Mouse (Mus musculus) intestine, embryonic 14.5 days (tissue): ENCODE data around the gene Alpl. TPM values are rescaled to one million over a fixed set of nuclear protein-coding genes. Genes with fewer than 3 reads are reported as not detected.

Source experiments
- ATAC-seq: fragments of 200-750 bp; cut with Nextera tagmentation; replicated peaks from 2 replicates; pipeline ENCODE4 v1.8.0; 2017; ENCODE audit warnings: low read depth, moderate number of reproducible peaks, moderate TSS enrichment, moderate library complexity; ENCODE audit not compliant: low FRiP score, low TSS enrichment
- DNase-seq: peaks from one replicate; pipeline ENCODE4 v3.0.0-alpha.2; 2018; ENCODE audit warnings: low spot score
- H3K27ac ChIP-seq: fragments of 300-500 bp; sonication (generic); 2 replicates; pipeline ENCODE4 v1.5.1; 2014; ENCODE audit warnings: low read depth, mild to moderate bottlenecking, control low read depth
- H3K27me3 ChIP-seq: fragments of 300-500 bp; sonication (generic); replicated peaks from 2 replicates; pipeline ENCODE4 v1.6.1; 2014; ENCODE audit warnings: low read length, control low read depth; ENCODE audit not compliant: control insufficient read depth, insufficient read depth
- H3K36me3 ChIP-seq: fragments of 300-500 bp; sonication (generic); 2 replicates; pipeline ENCODE4 v1.6.1; 2014; ENCODE audit warnings: low read length, control low read depth; ENCODE audit not compliant: control insufficient read depth, insufficient read depth
- H3K4me1 ChIP-seq: fragments of 300-500 bp; sonication (generic); replicated peaks from 2 replicates; pipeline ENCODE4 v1.6.1; 2014; ENCODE audit warnings: low read length, control low read depth, mixed read lengths; ENCODE audit not compliant: control insufficient read depth, insufficient read depth
- H3K4me2 ChIP-seq: fragments of 300-500 bp; sonication (generic); 2 replicates; pipeline ENCODE4 v1.6.1; 2014; ENCODE audit warnings: low read length
- H3K4me3 ChIP-seq: fragments of 300-500 bp; sonication (generic); 2 replicates; pipeline ENCODE4 v1.5.1; 2014; ENCODE audit warnings: low read depth, low read length, control low read depth, mixed read lengths
- H3K9ac ChIP-seq: fragments of 300-500 bp; sonication (generic); 2 replicates; pipeline ENCODE4 v1.6.1; 2014; ENCODE audit warnings: mild to moderate bottlenecking, low read length
- H3K9me3 ChIP-seq: fragments of 300-500 bp; sonication (generic); 2 replicates; pipeline ENCODE4 v1.6.1; 2016; ENCODE audit warnings: low read length, control low read depth; ENCODE audit not compliant: control insufficient read depth
- WGBS: fragments of 180-500 bp; shearing (Covaris S2); extraction: QIAGEN DNeasy Blood & Tissue Kit; methylation state at CpG from one replicate; pipeline ENCODE4 v1.1.7; 2014; 5-methylcytosine and 5-hydroxymethylcytosine counted together
- polyA plus RNA-seq: library from polyadenylated mRNA; unstranded; fragments of >200 nt; fragmentation: Nextera tagmentation; extraction: Ambion mirVana; gene quantifications from 2 replicates; pipeline ENCODE4 v1.2.1, GENCODE M21; 2014

The Alpl gene
- polyA plus RNA-seq, 1 experiment from 2014 or later: 7.0 TPM

DNA sequence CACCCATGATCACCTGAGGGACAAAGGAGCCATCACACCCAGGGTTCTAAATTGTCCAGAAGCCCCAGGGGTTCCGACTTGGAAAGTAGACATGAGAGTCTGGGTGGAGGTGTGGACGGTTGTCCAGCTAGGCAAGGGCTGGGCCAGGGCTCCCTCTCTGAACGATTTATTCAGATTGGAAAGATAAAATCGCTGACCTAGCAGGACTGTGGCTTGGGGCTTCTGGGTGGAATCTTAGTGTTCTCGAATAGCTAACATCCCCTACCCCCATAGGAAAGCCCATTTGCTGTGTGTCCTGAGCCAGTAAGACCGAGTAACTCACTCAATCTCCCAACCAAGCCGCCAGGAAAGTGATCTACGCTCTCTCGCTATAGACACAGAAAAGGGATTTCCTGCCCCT is 46.5 kb downstream of the Alpl start:
- Histone ChIP-seq H3K36me3 (no peaks in the 10 kb centered on the region), H3K4me3 (no peak overlapping the region)
- 70% methylated on average over 9 of the region's 9 CpGs for WGBS

DNA sequence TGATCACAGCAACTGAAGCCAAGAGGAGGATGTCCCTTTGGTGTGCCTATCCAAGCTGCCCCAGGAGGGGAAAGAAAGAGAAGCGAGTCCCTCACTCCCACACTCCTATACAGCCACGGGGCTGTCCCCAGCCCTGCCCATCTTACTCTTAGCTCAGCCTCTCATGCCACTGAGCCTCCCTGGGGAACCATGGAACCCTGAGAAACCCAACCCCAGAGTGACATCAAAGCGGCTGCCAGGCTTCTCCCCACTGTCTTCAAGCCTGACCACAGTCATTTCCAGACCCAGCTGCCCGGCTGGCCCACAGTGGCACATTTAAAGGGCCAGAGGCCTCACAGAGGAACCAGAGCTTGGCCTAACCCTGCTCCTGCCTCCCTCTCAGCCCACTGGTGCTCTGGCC is 47.5 kb downstream of the Alpl start:
- H3K9me3 ChIP-seq: no peaks in the 10 kb centered on the region
- no peak for ATAC-seq
- H3K9ac ChIP-seq: no peak overlapping the region
- H3K27ac ChIP-seq: no peak overlapping the region
- DNase-seq: no peak
- H3K4me1 ChIP-seq: no peaks in the 10 kb centered on the region
- no peak overlapping the region for H3K4me2 ChIP-seq
- H3K27me3 ChIP-seq: no peaks in the 10 kb centered on the region
- WGBS: 63% methylated on average over 4 of the region's 4 CpGs
- H3K4me3 ChIP-seq: no peak overlapping the region
- no peaks in the 10 kb centered on the region for H3K36me3 ChIP-seq

More for the DNA sequence above, 46.5 kb downstream of the Alpl start:
- Histone ChIP-seq H3K27me3 (no peaks in the 10 kb centered on the region), H3K9me3 (no peaks in the 10 kb centered on the region), H3K27ac (no peak overlapping the region), H3K4me2 (no peak overlapping the region), H3K4me1 (no peaks in the 10 kb centered on the region), H3K9ac (no peak overlapping the region)
- DNase-seq (no peak), ATAC-seq (no peak)

DNA sequence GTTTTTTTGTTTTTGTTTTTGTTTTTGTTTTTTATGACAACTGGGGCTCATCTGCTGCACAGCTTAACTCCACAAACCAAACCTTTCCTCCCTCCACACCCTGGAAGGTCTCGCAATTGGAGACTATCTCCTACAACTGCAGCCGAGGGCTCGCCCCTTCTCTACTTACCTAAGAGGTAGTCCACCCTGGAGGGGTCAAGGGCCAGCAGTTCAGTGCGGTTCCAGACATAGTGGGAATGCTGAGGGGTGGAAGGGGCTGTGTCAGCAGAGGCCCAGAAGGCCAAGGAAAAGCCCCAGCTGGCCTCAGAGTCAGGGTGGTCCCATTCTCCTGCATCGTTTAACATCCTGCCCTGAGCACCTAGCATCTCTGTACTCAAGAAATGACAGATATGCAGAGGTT is 48.6 kb downstream of the Alpl start:
- Histone ChIP-seq H3K4me2 (no peak overlapping the region), H3K9me3 (no peaks in the 10 kb centered on the region), H3K4me1 (no peaks in the 10 kb centered on the region), H3K27me3 (no peaks in the 10 kb centered on the region), H3K27ac (no peak overlapping the region), H3K9ac (no peak overlapping the region), H3K4me3 (no peak overlapping the region), H3K36me3 (no peaks in the 10 kb centered on the region)
- WGBS: 59% methylated on average over 5 of the region's 5 CpGs
- DNase-seq (no peak), ATAC-seq (no peak)

DNA sequence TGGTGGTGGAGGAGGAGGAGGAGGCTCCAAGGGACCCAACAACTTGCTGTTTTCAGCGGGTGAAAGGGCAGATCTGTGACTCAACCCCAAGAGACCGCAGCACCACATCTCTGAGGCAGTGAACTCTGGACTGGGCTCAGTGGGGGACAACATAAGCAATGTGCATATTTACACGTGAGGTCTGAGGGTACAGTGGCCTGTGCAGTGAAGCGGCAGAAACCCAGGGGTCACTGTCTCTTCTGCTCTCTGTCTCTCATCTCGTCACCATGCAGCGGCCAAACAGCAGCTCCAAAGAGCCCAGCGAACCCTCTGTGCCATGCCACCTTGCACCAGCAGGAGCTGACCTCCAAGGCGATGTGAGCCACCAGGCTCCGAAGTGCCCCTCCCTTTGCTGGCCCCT is 49.1 kb downstream of the Alpl start:
- Histone ChIP-seq H3K9me3 (no peaks in the 10 kb centered on the region), H3K4me1 (no peaks in the 10 kb centered on the region), H3K27me3 (no peaks in the 10 kb centered on the region), H3K36me3 (no peaks in the 10 kb centered on the region), H3K4me3 (no peak overlapping the region), H3K27ac (no peak overlapping the region), H3K9ac (no peak overlapping the region), H3K4me2 (no peak overlapping the region)
- 83% methylated on average over 9 of the region's 9 CpGs for WGBS
- no peak for ATAC-seq
- no peak for DNase-seq

DNA sequence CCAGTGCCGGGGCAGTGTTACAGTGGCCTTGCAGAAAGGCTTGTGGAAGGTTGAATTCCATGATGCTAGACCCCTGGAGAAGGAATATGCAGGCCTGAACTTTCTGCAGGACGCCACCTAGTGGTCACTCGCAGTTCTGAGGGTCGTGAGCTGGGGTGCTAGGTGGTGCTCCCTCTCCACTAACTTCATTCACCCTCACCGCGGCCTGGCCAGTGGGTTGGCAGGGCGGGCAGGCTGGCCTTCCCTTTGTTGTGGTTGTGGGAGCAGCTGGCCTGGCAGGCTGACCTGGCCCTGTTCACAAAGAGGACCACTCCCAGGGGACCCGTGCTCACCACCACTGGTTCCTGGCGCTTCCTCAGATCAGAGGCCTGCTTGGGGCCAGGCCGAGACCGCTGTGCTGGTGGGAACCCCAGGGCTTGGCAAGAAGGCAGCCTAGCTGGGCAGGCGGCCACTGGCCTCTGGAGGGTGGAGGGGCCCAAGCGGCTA is 51.7 kb downstream of the Alpl start:
- Histone ChIP-seq H3K27ac (no peak overlapping the region), H3K4me1 (no peaks in the 10 kb centered on the region), H3K4me2 (no peak overlapping the region), H3K36me3 (no peaks in the 10 kb centered on the region), H3K9me3 (no peaks in the 10 kb centered on the region), H3K9ac (no peak overlapping the region), H3K27me3 (no peaks in the 10 kb centered on the region), H3K4me3 (no peak overlapping the region)
- DNase-seq (no peak), ATAC-seq (no peak)
- WGBS: 68% methylated on average over 13 of the region's 13 CpGs

DNA sequence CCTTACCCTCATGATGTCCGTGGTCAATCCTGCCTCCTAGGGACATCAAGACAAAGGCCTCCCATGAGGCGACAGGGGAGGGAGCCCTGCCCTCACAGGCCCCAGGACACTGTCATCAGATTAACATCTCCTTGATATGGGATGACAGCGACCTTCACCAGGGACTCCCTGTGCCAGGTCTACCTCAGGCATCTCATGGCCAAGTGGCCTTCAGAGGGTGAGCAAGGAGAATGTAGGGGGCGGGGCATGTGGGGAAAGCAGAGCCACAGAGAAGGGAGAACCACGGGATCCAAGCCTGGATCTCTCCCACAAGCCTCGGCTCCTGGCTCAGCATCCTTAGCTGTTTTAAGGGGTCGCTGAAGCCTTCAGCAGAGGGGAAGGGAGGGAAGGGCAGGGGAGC is 52.4 kb downstream of the Alpl start:
- DNase-seq (no peak), ATAC-seq (no peak)
- 65% methylated on average over 7 of the region's 7 CpGs for WGBS
- H3K27me3 ChIP-seq: no peaks in the 10 kb centered on the region
- H3K36me3 ChIP-seq: no peaks in the 10 kb centered on the region
- H3K4me1 ChIP-seq: no peaks in the 10 kb centered on the region
- H3K9ac ChIP-seq: no peak overlapping the region
- no peak overlapping the region for H3K4me2 ChIP-seq
- H3K9me3 ChIP-seq: no peaks in the 10 kb centered on the region
- no peak overlapping the region for H3K27ac ChIP-seq
- no peak overlapping the region for H3K4me3 ChIP-seq

DNA sequence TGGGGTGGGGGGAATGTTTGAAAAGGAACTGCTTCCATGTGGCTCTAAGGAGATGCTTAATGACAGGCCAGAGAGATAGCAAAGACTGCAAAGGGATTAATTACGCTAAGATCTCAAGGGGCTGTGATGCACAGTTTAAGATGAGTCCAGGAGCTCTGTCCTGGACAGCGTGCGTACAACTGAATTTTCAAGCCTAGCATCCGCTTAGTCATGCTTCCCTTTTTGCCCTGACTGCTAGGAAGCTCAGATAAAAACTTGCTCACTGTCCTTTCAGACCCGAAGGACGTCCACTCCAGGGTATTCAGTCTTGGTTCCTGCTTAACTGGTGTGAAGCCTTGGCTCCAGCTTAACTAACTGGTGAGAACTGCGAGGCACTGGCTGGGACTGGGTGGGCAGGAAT is 55.8 kb downstream of the Alpl start:
- Histone ChIP-seq H3K27me3 (no peaks in the 10 kb centered on the region), H3K36me3 (no peaks in the 10 kb centered on the region), H3K4me2 (no peak overlapping the region), H3K9me3 (no peaks in the 10 kb centered on the region), H3K27ac (no peak overlapping the region), H3K9ac (no peak overlapping the region), H3K4me1 (no peaks in the 10 kb centered on the region), H3K4me3 (no peak overlapping the region)
- no peak for DNase-seq
- no peak for ATAC-seq
- 88% methylated on average over 7 of the region's 7 CpGs for WGBS

DNA sequence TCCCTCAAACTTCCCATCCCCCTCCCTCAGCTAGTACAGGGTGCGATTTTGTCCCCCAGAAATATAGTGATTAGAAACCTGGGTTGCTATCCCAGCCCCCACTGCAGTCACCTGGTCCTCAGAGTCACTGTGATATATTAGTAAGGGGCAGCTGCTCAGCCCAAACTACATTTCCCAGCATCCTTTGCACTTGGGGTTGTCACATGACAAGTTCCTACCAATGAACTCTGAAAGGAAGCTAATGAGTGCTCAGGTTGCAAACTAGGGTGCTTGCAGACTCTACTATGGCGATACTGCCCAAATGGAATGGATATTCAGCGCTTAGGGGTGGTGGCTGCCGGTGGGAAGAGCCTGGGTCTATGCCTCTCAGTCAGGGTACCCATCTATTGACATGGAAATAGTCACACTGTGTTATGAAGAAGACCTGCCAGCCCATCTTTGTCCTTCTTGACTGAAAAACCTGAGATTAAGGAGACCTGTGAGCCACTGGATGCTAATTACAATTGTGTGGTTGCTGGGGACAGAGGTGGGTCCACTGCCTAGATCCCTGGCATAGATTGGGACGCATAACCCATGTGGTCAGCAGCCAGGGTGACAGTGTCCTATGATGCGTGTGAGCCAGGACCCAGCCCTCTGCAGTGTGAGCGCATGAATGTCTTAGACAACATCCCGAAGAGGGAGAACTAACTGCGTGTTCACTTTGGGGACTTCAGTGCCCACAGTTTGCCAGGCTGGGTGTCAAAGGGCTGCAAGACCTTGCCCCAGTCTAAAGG is 56.8 kb downstream of the Alpl start:
- H3K9me3 ChIP-seq: no peaks in the 10 kb centered on the region
- H3K9ac ChIP-seq: no peak overlapping the region
- no peaks in the 10 kb centered on the region for H3K36me3 ChIP-seq
- H3K4me3 ChIP-seq: no peak overlapping the region
- peak; percentile 63; the same call in 1 of the 2 replicates for ATAC-seq
- 51% methylated on average over 9 of the region's 9 CpGs for WGBS
- H3K27ac ChIP-seq: no peak overlapping the region
- no peaks in the 10 kb centered on the region for H3K4me1 ChIP-seq
- no peak for DNase-seq
- H3K27me3 ChIP-seq: no peaks in the 10 kb centered on the region
- H3K4me2 ChIP-seq: peak overlapping the region; percentile 20; the same call in 1 of the 2 replicates

DNA sequence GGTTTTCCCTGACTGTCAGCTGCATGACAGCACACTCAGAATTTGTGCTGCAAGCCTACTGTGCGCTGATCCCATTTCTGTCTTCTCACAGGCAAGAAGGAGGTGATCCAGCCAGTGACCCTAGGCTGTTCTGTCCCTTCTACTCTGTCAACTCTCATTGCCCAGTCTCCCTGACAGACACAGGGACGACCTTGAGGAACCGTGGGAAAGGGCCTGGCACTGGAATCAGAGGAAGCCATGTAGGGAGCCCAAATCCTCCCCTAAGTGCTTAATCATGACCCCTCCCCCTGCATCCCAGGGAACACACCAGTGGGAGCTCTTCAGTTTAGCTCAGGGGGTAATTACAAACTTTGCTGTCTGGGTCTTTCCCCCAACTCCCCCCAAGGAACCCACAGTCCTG is 58.4 kb downstream of the Alpl start:
- 61% methylated on average over 3 of the region's 3 CpGs for WGBS

More for the DNA sequence above, 58.4 kb downstream of the Alpl start:
- no peak overlapping the region for H3K4me2 ChIP-seq
- H3K4me3 ChIP-seq: no peak overlapping the region
- no peaks in the 10 kb centered on the region for H3K27me3 ChIP-seq
- ATAC-seq (no peak), DNase-seq (no peak)
- H3K27ac ChIP-seq: no peak overlapping the region
- no peak overlapping the region for H3K9ac ChIP-seq
- H3K4me1 ChIP-seq: no peaks in the 10 kb centered on the region
- H3K36me3 ChIP-seq: no peaks in the 10 kb centered on the region
- no peaks in the 10 kb centered on the region for H3K9me3 ChIP-seq
